Mouse (Mus musculus) intestine, embryonic 16.5 days (tissue): ENCODE results near the gene Slc12a5. TPM values are rescaled to one million over a fixed set of nuclear protein-coding genes. Genes with fewer than 3 reads are reported as not detected.

ENCODE experiments used
- ATAC-seq: fragments of 200-750 bp; cut with Nextera tagmentation; 2 replicates; pipeline ENCODE4 v1.8.0; 2017; ENCODE audit warnings: moderate TSS enrichment, moderate library complexity
- H3K27ac ChIP-seq: fragments of 300-500 bp; sonication (generic); 2 replicates; pipeline ENCODE4 v1.5.1; 2014; ENCODE audit warnings: mild to moderate bottlenecking, low read length
- H3K27me3 ChIP-seq: fragments of 300-500 bp; sonication (generic); replicated peaks from 2 replicates; pipeline ENCODE4 v1.6.1; 2014; ENCODE audit warnings: low read length, control low read depth, mixed read lengths; ENCODE audit not compliant: control insufficient read depth, insufficient read depth
- H3K36me3 ChIP-seq: fragments of 300-500 bp; sonication (generic); 2 replicates; pipeline ENCODE4 v1.6.1; 2014; ENCODE audit warnings: low read length, control low read depth; ENCODE audit not compliant: control insufficient read depth, insufficient read depth
- H3K4me1 ChIP-seq: fragments of 300-500 bp; sonication (generic); 2 replicates; pipeline ENCODE4 v1.6.1; 2014; ENCODE audit warnings: low read length, control low read depth, mixed read lengths; ENCODE audit not compliant: control insufficient read depth, insufficient read depth
- H3K4me2 ChIP-seq: fragments of 300-500 bp; sonication (generic); 2 replicates; pipeline ENCODE4 v1.6.1; 2014; ENCODE audit warnings: low read depth, low read length, control low read depth
- H3K4me3 ChIP-seq: fragments of 300-500 bp; sonication (generic); 2 replicates; pipeline ENCODE4 v1.5.1; 2014; ENCODE audit warnings: mild to moderate bottlenecking, low read length
- H3K9ac ChIP-seq: fragments of 300-500 bp; sonication (generic); 2 replicates; pipeline ENCODE4 v1.6.1; 2014; ENCODE audit warnings: low read depth, low read length
- H3K9me3 ChIP-seq: fragments of 300-500 bp; sonication (generic); 2 replicates; pipeline ENCODE4 v1.6.1; 2016; ENCODE audit warnings: low read length, control low read depth; ENCODE audit not compliant: control insufficient read depth
- WGBS: fragments of 180-500 bp; shearing (Covaris S2); extraction: QIAGEN DNeasy Blood & Tissue Kit; methylation state at CpG from one replicate; pipeline ENCODE4 v1.1.7; 2014; 5-methylcytosine and 5-hydroxymethylcytosine counted together
- polyA plus RNA-seq: library from polyadenylated mRNA; unstranded; fragments of >200 nt; fragmentation: Nextera tagmentation; extraction: Ambion mirVana; gene quantifications from 2 replicates; pipeline ENCODE4 v1.2.1, GENCODE M21; 2015

The Slc12a5 gene
- polyA plus RNA-seq, 1 experiment from 2014 or later: 0.23 TPM

- WGBS: 37% methylated on average over 3 of the region's 3 CpGs
- Histone ChIP-seq H3K9ac (no peak overlapping the region), H3K27ac (no peak overlapping the region), H3K4me1 (peaks cover 10% of the 10 kb centered on the region), H3K4me2 (no peak overlapping the region), H3K27me3 (0 out of 2 replicates have a peak, but pooled peaks cover 3% of the 10 kb centered on the region), H3K4me3 (no peak overlapping the region), H3K36me3 (no peaks in the 10 kb centered on the region), H3K9me3 (no peaks in the 10 kb centered on the region)
- no peak for ATAC-seq
Measured at GRCm38 (mm10) chr2:165032533-165032932, 71.9 kb downstream of the Slc12a5 start.

DNA sequence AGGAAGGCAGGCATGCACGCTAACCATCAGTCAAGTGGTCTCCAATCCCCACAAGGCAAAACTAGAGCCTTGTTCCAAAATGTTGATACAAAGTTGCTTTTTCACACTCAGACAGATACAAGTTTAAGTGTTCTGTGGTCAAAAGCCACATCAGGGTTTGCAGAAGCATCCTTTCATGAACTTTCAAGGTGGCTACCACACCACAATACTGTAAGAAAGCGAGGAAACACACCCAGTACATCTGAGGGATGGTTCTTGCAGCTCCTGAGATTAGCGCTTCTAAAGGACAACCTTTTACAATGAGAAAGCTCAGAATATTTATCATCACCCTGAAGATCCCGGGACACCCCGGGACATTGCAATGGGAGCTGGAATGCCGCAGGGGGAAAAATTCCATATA, 72.7 kb downstream of the Slc12a5 start:
- 0 out of 2 replicates have a peak, but pooled peaks cover 3% of the 10 kb centered on the region for H3K27me3 ChIP-seq
- no peak for ATAC-seq
- H3K9ac ChIP-seq: peak overlapping the region; percentile 99; the same call in 1 of the 2 replicates
- H3K36me3 ChIP-seq: no peaks in the 10 kb centered on the region
- no peak overlapping the region for H3K27ac ChIP-seq
- no peaks in the 10 kb centered on the region for H3K9me3 ChIP-seq
- H3K4me2 ChIP-seq: peak overlapping the region; percentile 83
- H3K4me1 ChIP-seq: peaks cover 10% of the 10 kb centered on the region
- 39% methylated on average over 6 of the region's 6 CpGs for WGBS
- H3K4me3 ChIP-seq: peak overlapping the region; percentile 98

DNA sequence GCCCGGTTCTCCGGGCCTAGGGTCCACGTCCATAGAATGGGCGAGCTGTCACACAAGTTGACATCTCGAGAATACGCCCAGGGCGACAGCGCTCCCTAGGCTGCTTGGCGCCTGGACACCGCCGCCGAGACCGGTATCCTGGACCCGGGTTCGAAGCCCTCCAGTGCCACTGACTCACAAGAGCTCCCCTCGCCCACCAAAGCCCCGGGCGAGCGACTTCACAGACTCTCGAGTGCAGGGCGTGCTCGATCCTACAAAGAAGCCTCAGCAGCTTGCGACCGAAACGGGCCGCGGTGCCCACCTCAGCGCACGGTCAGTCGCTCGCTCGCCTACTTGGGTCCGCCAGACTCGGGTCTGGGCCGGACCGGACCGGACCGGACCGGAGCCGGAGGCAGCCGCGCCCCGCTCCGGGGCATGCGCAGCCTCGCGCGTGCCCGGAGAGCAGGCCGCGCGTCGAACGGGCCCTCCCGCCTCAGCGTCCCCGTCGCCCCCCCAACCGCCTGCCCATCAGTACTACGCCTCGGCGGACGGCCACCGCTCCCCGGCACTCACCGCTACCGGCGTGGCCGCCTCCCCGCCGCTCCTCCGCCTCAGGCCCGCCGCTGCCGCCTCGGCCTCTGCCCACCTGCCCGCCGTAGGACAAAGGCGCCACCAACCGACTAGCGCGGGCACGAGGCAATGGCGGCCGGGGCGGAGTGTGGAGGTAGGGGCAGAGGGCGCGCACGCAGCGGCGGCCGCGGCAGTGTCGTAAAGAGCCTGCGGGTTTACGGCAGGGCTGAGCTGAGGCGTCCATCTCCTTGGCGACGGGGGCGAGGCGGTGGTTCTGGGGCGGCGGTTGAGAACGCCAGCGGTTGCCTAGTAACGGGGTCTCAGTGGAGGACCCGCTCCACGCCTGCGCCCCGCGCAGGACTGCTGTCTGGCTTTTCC, 73.8 kb downstream of the Slc12a5 start, which contains the start of gene Ncoa5:
Ncoa5 (minus strand) TSS at position 737 of the 927 bp plus-strand sequence.
- peak within 1 kb of the TSS; percentile 99 for H3K9ac ChIP-seq
- peak within 1 kb of the TSS; percentile 76; the same call in 1 of the 2 replicates for H3K27ac ChIP-seq
- no peaks in the 10 kb centered on the region for H3K9me3 ChIP-seq
- H3K27me3 ChIP-seq: 0 out of 2 replicates have a peak, but pooled peaks cover 3% of the 10 kb centered on the region
- H3K4me1 ChIP-seq: peaks cover 10% of the 10 kb centered on the region
- H3K36me3 ChIP-seq: no peaks in the 10 kb centered on the region
- under 1% methylated on average over 106 of the region's 111 CpGs for WGBS
- peak; percentile 97 for ATAC-seq
- peak within 1 kb of the TSS; percentile 98 for H3K4me3 ChIP-seq
- peak within 1 kb of the TSS; percentile 83 for H3K4me2 ChIP-seq

GRCm38 (mm10) chr2:165035058-165035431, 74.4 kb downstream of the Slc12a5 start:
- H3K27ac ChIP-seq: 0 out of 2 replicates have a peak overlapping the region, but pooled peaks have one; percentile 26
- H3K4me1 ChIP-seq: peaks cover 10% of the 10 kb centered on the region
- H3K4me2 ChIP-seq: peak overlapping the region; percentile 47
- H3K36me3 ChIP-seq: no peaks in the 10 kb centered on the region
- peak overlapping the region; percentile 98 for H3K4me3 ChIP-seq
- H3K27me3 ChIP-seq: 0 out of 2 replicates have a peak, but pooled peaks cover 3% of the 10 kb centered on the region
- no peaks in the 10 kb centered on the region for H3K9me3 ChIP-seq
- WGBS: 33% methylated on average over 5 of the region's 5 CpGs
- ATAC-seq: no peak
- no peak overlapping the region for H3K9ac ChIP-seq

DNA sequence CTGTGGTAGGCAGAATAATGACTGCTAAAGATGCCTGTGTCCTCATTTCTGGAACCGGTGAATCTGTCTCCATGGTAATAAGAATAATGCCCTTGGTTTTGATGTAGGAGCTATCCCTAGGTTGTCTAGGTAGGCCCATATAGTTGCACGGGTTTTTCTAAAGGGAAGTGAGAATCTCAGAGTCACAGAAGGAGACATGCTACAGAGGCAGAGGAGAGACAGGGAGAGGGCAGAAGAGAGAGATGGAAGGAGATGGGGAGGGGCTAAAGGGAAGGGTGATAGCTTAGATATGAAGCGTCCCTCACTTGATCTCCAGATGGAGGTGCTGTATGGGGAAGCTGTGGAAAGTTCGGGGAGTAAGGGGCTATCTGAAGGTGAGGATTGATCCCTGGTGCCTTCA, 76.8 kb downstream of the Slc12a5 start:
- Histone ChIP-seq H3K9me3 (no peaks in the 10 kb centered on the region), H3K9ac (no peak overlapping the region), H3K27me3 (0 out of 2 replicates have a peak, but pooled peaks cover 3% of the 10 kb centered on the region), H3K27ac (no peak overlapping the region), H3K4me3 (no peak overlapping the region), H3K4me2 (no peak overlapping the region), H3K36me3 (no peaks in the 10 kb centered on the region), H3K4me1 (peaks cover 10% of the 10 kb centered on the region)
- 74% methylated on average over 4 of the region's 4 CpGs for WGBS
- ATAC-seq: no peak

GRCm38 (mm10) chr2:165042126-165042525, 81.5 kb downstream of the Slc12a5 start:
- Histone ChIP-seq H3K4me2 (no peak overlapping the region), H3K27me3 (no peaks in the 10 kb centered on the region), H3K36me3 (no peaks in the 10 kb centered on the region), H3K27ac (no peak overlapping the region), H3K4me3 (no peak overlapping the region), H3K9ac (no peak overlapping the region), H3K9me3 (no peaks in the 10 kb centered on the region), H3K4me1 (peaks cover 8% of the 10 kb centered on the region; the same call in 1 of the 2 replicates)
- WGBS: 79% methylated on average over 5 of the region's 5 CpGs
- no peak for ATAC-seq

GRCm38 (mm10) chr2:165043090-165043636, 82.6 kb downstream of the Slc12a5 start:
- peaks cover 8% of the 10 kb centered on the region; the same call in 1 of the 2 replicates for H3K4me1 ChIP-seq
- peak overlapping the region; percentile 4; the same call in 1 of the 2 replicates for H3K4me3 ChIP-seq
- no peak overlapping the region for H3K9ac ChIP-seq
- no peak overlapping the region for H3K27ac ChIP-seq
- H3K36me3 ChIP-seq: no peaks in the 10 kb centered on the region
- peak overlapping the region; percentile 36 for H3K4me2 ChIP-seq
- ATAC-seq: peak; percentile 83
- 5% methylated on average over 17 of the region's 17 CpGs for WGBS
- H3K9me3 ChIP-seq: no peaks in the 10 kb centered on the region
- no peaks in the 10 kb centered on the region for H3K27me3 ChIP-seq

GRCm38 (mm10) chr2:165043729-165044128, 83.1 kb downstream of the Slc12a5 start:
- Histone ChIP-seq H3K27ac (no peak overlapping the region), H3K36me3 (no peaks in the 10 kb centered on the region), H3K4me3 (no peak overlapping the region), H3K9me3 (no peaks in the 10 kb centered on the region), H3K27me3 (no peaks in the 10 kb centered on the region), H3K4me2 (no peak overlapping the region), H3K9ac (no peak overlapping the region), H3K4me1 (peaks cover 8% of the 10 kb centered on the region; the same call in 1 of the 2 replicates)
- WGBS: 61% methylated on average over 2 of the region's 2 CpGs
- peak; percentile 36; the same call in 1 of the 2 replicates for ATAC-seq

GRCm38 (mm10) chr2:165049044-165049443, 88.4 kb downstream of the Slc12a5 start:
- H3K9ac ChIP-seq: no peak overlapping the region
- no peaks in the 10 kb centered on the region for H3K36me3 ChIP-seq
- no peak overlapping the region for H3K4me2 ChIP-seq
- 60% methylated on average over 5 of the region's 5 CpGs for WGBS
- no peak overlapping the region for H3K27ac ChIP-seq
- no peak for ATAC-seq
- H3K4me1 ChIP-seq: no peaks in the 10 kb centered on the region
- no peak overlapping the region for H3K4me3 ChIP-seq
- H3K9me3 ChIP-seq: no peaks in the 10 kb centered on the region
- H3K27me3 ChIP-seq: no peaks in the 10 kb centered on the region
